Mouse (Mus musculus) forelimb bud, embryonic 11.5 days (tissue): ENCODE measurements at regions not wholly inside any gene's neighbourhood (a gene's known extent, or its start where the extent isn't known, plus 50 kb on each side); places are given as distances from the start of the nearest gene placed in this dataset.
"Not testable (repeated sequence)": the region's sequence is repeated elsewhere in the genome, so short reads cannot be mapped to it uniquely, and the experiment has no call there.

Source experiments
- DNase-seq: peaks from one replicate; pipeline ENCODE4 v3.0.0-alpha.2; 2012; ENCODE audit warnings: low read depth, low spot score

DNA sequence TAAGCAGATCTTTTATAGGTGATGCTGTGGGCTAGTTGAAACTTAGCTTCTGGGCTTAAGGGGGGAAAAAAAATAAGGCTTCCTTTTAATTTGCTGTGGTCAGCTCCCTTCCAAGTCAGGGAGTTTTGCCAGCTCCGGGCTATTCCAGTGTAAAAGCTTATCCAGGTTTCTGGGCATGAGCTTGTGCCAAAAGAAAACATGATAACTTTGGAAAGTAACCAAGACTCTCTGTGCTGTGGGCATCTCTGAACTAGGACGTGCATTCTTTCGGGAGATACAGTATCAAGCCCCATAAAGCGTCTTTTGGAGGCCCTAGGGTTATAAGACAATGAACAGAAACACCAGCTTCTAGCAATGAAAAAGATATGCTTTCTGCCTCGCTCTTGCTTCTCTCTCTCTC, 114.6 kb upstream of the Dyrk2 start:
- no peak for DNase-seq

DNA sequence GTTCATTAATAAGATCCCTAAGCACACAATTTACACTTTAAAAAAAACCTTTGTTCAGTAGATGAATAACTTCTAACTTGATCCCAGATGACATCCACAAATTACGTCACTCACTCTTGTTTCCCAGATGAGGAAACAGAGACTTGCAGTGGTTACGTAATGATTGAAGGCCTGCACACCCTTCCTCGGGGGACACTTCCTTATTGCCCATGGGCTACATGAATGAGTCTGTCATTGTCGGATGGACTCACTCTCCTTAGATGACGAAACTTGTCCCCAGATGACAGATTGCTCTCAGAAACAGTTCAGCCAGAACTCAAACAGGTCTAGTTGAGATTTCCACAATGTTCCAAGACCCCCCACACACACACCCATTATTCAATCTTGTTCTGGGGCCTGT, 111.4 kb upstream of the Dyrk2 start:
- no peak for DNase-seq

DNA sequence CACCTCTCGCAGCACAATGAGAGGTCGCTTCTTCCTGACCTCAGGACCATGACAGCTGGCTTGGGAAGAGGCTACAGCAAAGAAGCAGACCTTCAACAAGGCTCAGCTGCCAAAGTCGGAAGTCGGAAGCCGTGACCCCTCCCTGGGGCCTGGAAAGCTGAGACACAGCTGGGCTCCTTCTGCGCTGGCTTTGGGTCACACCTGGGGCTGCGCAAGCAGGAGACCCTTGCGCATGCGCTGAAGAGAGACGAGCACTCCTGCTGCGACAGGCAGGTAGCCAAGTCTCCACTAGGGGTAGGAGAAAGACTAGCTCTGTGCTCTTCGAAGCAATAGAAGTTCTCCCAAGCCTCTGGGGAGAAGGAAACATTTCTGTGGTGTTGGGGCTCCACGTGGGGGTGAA, 109.3 kb upstream of the Dyrk2 start:
- DNase-seq, result peak; percentile 65

DNA sequence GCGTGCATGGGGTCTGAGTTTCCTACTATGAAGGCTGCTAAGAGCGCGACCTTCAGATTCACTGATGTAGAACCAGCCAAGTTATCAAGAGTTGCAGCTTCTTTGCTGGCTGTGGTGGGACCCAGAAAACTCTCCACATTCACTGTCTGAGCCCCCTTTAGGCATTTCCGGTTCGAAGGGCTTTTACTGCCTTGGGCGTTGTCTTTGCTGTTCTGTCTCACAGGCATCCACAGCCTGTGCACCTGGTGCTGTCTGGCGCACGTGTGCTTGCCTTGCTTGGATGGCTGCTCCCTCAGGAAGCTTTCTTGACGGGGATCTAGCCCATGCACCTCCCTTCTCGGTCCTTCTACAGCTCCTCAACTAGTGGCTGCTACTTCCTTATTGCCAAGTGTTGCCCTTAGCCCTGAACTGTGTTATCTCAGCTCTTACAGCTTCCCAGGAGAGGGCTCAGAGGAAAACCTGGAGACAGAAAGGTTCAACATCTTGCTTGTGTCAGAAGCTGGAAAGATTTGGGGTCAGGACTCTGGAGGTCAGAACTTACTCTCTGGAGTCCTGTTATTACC, 108.3 kb upstream of the Dyrk2 start:
- DNase-seq, result no peak

DNA sequence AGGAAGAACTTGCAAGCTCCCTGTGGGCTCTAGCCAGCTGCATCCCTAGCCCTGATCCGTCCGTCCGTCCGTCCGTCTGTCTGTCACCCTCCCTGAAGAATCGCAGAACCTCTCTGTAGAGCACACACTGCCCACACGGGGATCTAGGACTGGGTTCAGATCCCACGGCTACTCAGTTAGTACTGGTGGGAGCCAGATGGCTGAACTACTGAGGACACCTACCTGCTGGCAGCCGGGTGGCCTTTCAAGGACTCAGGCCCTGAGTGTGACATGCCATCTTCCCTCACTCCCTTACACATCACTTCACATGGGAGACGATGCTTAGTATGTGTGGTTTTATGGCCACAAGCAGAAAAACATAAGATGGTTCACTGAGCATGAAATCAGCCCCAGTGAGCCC, 106.4 kb upstream of the Dyrk2 start:
- no peak for DNase-seq

DNA sequence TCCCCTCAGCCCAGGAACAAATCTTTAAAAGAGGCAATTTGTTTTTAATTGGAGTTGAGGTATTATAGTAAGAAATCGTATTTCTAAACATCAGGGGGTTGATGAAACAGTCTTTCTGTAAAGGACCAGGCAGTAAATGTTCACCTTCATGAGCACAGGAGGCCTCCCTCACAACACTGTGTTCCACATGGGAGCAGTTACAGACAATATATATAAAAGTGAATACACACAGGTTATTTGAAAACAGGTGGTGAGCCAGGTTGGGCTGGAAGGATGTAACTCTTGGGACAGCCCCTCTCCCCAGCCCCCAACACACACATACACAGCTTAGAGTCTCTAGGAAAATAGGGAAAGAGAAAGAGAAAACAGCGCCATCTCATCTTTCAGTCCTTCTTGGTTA, 105.8 kb upstream of the Dyrk2 start:
- no peak for DNase-seq

DNA sequence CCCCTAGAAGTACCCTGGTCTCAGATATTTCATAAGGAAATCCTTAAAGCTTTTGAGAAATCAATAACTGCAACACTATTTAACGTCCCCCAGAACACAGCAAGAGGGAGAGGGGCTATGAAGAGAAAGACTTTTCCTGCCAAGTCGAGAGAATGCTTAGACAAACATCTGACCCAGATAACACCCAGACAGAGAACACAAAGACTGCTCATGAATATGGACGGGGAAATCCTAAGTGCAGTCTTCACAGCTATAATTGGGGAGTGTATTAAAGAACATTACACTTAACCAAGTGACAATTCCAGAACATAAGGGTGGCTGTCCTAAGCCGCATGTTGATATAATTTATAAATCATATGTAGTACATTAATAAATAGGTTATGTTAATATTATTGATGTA, 103.3 kb upstream of the Dyrk2 start:
- DNase-seq, result no peak

DNA sequence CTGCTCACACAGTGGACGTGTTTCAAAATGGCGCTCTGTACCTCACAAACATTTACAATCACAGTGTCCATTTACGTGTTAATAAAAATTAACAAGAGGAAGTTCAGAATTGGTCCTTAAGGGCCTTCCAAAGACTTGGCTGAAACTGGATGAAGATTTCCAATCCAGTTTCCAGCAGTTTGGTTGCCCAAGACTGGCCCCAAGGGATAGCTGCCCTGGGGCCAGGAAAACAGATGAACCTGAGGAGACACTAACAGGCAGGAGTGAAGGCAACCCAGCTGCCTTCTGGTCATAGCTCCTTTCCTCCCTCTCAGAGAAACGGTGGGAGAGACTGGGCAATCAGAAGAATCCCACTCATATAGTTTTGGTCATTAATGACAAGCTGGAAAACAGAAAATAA, 102.6 kb upstream of the Dyrk2 start:
- DNase-seq, result no peak

DNA sequence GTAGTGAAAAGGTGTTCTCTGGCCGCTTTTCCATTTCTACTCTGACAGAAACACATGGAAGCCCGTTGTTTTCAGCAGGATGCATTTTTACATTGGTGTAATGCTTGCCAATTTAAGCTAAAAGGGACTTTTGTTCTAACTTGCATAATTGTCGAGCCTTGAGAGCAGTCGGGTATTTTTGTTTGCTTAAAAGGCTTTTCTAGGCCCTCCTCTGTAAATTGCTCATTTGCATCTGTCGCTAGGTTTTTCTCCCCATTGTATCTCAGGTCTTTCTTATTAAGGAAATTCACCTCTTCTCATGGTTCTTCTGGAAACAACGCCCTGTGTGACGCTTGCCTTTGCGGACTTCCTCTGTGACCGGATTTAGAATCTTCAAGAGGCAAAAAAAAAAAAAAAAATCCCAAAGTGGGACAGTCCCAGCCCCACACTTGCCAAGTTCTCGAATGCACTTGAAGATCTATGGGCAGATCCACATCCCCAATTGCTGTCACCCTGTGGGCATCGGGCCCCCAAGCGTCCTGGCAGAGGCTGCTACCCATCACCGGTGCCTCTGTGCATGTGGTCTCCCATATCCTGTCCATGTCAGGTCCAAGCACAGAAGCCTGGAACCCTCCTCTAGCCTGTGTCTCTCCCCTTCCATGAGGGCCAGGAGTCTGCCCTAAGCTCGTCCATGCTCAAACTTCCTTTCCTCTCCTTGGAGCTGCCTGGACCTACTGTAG, 100.6 kb upstream of the Dyrk2 start:
- no peak for DNase-seq

DNA sequence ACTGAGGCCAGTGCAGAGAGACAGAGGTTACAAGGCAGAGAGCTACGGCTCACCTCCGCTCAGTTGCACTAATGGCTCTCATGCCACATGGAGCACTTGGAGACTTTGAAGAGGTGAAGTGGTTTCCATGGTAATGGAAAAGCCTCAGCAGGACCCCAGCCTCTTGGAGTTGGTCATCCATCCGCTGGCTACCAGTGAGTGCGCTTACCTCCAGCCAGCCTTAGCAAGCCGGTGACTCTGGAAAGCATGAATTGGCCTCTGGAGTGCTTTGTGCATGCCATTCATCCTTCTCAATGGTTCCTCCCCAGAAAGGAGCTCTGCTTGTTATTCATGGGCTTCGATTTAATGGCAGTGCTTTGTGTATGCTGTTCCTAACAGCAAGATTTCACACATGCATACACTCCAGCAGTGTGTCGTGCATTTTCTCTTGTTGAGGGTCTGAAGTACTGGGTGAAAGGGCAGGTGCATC, 91.7 kb upstream of the Dyrk2 start:
- no peak for DNase-seq

DNA sequence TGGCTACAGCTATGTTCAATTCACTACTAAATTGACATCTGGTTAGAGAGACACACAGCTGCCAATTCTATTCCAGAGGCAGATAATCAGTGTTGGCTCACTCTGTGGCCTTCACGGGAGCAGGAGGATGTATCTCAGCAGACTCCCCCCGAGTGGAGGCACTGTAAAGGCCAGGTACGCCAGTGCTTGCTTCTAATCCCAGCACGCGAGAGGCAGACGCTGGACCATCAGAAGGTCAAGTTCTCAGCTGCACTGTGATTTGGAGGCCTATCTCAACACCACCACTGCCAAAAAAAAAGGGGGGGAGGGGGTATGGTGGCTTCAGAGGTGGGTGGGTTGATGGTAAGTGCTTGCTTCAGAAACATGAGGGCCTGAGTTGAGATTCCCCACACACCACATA, 90.1 kb upstream of the Dyrk2 start:
- no peak for DNase-seq

DNA sequence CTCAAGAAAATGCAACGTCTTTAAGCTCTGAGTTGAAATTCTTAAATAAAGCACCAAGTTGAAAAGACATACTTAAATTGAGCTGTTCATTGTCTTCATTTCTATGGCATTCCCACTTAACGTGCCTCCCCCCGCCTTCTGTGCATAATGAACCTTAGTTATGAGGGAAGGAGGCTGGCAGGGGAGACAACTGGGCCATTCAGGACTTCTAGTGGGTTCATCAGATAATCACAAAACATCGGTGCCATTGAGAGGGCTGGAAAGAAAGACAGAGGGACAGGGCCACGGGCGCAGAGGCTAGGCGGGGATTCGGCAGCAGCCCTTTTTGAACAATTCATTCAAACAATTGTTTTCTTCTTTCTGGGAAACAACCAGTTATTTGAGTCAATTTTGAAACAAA, 89.6 kb upstream of the Dyrk2 start:
- no peak for DNase-seq

DNA sequence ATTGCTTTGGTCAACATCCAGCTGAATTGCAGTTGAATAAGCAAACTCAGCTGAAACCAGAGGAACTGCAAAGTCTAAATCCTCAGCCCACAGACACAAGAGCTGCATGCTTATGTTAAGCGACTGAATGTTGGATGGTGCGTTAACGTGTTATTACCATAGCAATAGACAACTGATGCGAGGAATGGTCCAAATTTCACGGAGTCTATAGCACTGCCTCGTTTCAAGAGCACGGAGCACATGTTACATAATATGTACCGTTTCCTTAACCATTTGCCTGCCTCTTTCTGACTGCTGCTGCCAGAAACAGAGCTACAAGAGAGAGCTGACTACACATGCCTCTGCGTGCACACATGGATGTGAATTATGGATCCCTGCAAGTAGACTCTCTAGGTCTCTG, 86.3 kb upstream of the Dyrk2 start:
- no peak for DNase-seq

DNA sequence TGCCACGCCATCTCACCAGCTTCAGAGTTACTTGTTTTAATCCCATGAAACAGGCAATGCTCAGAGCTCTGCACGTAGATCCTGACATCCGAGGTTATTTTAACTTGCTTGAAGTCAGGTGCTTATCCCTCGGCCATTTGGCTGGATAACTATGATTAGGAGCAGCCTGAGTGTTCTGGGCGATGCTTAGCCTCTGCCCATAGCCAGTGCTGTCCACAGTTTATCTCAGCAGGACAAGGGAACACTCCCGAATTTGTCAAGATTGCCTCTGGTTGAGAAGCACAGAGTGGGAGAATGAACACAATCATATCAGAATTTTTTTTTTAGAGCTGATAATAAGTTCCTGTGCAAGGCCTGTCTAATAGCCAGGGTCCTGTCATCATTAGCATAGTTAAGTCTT, 83.4 kb upstream of the Dyrk2 start:
- no peak for DNase-seq

DNA sequence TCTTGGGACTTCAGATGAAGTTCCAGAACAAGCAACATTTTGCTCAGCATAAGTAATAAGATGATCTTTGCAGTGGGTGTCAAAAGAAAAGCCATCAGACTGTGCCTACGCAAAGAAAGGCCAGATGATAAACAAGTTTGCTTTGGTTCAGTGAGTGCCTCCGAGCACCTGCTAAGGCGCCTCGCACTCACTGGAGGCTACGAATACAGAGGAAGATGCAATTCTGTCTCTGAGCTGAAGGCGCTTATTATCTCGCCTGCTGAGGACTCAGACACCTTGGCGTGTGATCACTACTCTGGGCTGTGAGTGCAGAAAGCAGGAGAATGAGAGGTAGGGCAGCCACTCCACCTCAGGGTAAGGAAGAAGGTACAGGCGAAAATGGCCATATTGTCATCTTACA, 82.7 kb upstream of the Dyrk2 start:
- no peak for DNase-seq

DNA sequence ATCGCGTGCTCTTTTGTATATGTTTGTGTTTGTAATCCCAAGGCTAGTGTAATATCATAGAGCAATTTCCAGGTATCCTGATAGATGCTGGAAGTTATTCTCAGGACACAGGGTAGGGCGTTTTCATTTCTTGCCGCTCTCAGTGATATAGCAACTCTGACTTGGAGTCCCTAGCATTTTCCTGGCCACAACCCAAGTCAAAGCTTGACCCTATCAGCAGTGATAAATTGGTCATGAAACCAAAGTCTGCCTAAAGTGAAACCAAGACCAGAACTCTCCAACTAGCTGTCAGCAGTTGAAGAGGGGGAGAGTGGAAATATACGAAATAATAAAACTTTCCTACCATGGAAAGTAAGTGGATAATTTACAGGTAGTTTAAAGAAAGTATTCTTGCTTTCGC, 77.7 kb upstream of the Dyrk2 start:
- DNase-seq, result no peak

DNA sequence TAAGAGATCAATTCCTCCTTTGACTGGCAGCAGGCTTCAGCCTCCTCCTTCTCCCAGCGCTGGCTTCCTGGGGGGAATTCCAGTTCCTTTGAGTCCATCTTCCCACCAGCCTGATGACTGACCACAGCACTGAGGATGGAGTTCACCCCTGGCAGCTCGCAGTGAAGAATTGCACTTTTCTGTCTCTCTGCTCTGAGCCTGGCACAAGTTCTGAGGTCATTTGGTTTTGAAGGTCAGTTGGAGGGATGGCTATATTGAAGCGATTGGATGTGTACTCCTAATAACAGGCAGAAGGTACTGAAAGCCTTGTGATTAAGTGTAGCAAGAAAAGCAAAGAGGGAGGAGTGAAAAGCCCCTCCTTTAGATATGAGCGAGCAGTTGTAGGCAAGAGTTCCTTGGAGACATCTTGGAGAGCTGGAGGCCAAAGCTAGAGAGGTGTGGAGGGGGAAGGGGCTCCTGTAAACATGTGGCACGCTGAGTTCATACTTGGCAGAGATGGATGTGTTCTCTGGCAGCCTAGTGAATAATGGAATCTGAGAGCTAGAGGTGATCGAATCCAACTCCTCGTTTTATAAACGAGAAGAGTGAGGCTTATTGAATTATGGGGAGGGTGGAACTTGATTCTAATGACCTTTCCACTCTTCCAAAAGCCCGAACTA, 77.1 kb upstream of the Dyrk2 start:
- DNase-seq, result no peak

DNA sequence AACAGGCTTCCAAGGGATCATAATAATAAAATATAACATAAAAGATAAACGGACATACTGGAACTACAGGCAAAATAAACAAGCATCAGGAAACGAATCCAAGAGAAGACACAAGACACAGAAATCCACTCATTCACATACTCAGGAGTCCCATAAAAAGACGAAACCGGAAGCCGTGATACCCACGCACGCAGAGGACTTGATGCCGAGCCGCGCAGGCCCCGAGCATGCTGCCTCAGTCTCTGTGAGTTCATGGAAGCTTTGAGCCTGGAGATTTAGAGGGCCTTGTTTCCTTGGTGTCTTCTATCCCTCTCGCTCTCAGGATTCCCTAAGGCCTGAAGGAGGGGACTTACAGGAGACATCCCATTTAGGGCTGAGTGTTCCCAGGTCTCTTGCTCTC, 57.3 kb upstream of the Dyrk2 start:
- DNase-seq, result no peak

DNA sequence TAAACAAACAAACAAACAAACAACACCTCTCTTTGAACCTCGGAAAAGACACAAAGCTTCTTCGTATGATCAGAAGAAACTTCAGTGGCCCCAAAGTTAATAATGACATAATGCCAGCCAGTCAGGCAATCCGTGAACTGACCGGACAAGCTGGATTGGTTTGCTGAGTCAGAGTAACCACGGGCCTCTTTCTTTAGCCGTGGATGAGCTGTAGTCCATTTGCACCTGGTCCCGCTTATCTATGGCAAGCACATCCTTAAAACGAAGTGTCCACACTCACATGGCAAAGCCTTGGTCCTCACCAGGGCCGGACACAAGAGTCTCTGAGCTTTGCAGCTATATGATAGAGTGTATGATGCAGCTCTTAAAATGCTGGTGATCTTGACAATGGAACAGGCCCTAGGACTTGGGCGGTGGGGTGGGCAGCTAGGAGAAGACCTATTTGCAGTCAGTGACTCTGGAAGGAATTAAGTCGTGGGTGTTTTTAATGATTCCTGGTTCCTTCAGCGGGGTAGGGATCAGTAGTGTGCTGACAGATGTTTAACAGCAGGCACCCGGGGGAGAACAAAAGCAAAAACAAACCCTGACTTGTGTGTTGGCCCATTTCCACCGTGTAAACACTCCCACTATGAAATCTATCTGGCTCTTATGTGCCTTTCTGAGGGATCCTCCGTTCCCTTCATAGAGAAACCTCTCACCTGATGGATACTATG, 53.6 kb upstream of the Dyrk2 start:
- DNase-seq, result no peak

DNA sequence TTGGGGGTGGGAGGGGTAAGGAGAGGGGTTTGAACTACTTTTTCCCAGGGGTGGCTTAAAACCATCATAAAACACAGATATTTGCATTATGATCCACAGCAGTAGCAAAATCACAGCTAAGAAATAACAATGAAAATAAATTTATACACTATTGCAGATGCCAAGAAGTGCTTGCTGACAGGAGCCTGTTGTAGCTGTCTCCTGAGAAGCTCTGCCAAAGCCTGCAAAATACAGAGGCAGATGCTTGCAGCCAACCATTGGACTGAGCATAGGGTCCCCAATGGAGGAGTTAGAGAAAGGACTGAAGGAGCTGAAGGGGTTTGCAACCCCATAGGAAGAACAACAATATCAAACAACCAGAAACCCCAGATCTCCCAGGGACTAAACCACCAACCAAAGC, 52.1 kb upstream of the Dyrk2 start:
- DNase-seq, result not testable (repeated sequence)
